Mouse (Mus musculus) midbrain, embryonic 12.5 days (tissue): ENCODE data around the gene Tmem40. TPM values are rescaled to one million over a fixed set of nuclear protein-coding genes. Genes with fewer than 3 reads are reported as not detected.

Experiments used
- ATAC-seq: fragments of 200-750 bp; cut with Nextera tagmentation; 2 replicates; pipeline ENCODE4 v1.8.0; 2017; ENCODE audit warnings: low read depth, moderate TSS enrichment, moderate library complexity; ENCODE audit not compliant: low FRiP score
- H3K27ac ChIP-seq: fragments of 300-500 bp; sonication (generic); replicated peaks from 2 replicates; pipeline ENCODE4 v1.5.1; 2016; ENCODE audit warnings: mild to moderate bottlenecking
- H3K27me3 ChIP-seq: fragments of 300-500 bp; sonication (generic); 2 replicates; pipeline ENCODE4 v1.6.1; 2016; ENCODE audit warnings: mild to moderate bottlenecking
- H3K36me3 ChIP-seq: fragments of 300-500 bp; sonication (generic); 2 replicates; pipeline ENCODE4 v1.6.1; 2016
- H3K4me1 ChIP-seq: fragments of 300-500 bp; sonication (generic); 2 replicates; pipeline ENCODE4 v1.6.1; 2016
- H3K4me2 ChIP-seq: fragments of 300-500 bp; sonication (generic); replicated peaks from 2 replicates; pipeline ENCODE4 v1.6.1; 2016; ENCODE audit warnings: mild to moderate bottlenecking, moderate library complexity
- H3K4me3 ChIP-seq: fragments of 300-500 bp; sonication (generic); 2 replicates; pipeline ENCODE4 v1.5.1; 2016; ENCODE audit warnings: mild to moderate bottlenecking
- H3K9ac ChIP-seq: fragments of 300-500 bp; sonication (generic); replicated peaks from 2 replicates; pipeline ENCODE4 v1.6.1; 2016; ENCODE audit warnings: mild to moderate bottlenecking, moderate library complexity
- H3K9me3 ChIP-seq: fragments of 300-500 bp; sonication (generic); 2 replicates; pipeline ENCODE4 v1.6.1; 2016; ENCODE audit warnings: mild to moderate bottlenecking
- WGBS: fragments of 180-500 bp; shearing (Covaris S2); methylation state at CpG from one replicate; pipeline ENCODE4 v1.1.7; 2016; 5-methylcytosine and 5-hydroxymethylcytosine counted together
- polyA plus RNA-seq: library from polyadenylated mRNA; unstranded; fragments of >200 nt; fragmentation: Nextera tagmentation; extraction: Ambion mirVana; gene quantifications from 2 replicates; pipeline ENCODE4 v1.2.1, GENCODE M21; 2016

Gene Tmem40
- polyA plus RNA-seq, 1 experiment from 2014 or later, result 1.3 TPM

DNA sequence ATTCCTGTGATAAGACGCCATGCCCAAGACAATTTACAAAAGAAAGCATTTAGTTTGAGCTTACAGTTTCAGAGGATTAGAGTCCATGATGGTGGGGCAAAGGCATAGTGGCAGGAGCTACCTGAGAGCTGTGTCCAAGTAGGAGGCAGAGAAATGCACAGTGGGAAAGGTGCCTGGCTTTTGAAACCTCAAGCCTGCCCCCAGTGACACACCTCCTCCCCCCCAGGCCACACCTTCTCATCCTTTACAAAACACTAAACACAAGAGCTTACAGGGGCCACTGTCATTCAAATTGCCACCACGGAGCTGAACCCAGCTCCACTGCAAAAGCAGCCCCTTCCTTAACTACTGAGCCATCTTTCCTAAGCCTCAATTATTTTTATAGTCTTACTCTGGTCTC is 34.6 kb downstream of the Tmem40 start:
- Histone ChIP-seq H3K27ac (no peak overlapping the region), H3K27me3 (no peaks in the 10 kb centered on the region), H3K36me3 (no peaks in the 10 kb centered on the region), H3K9ac (no peak overlapping the region), H3K4me1 (no peaks in the 10 kb centered on the region), H3K4me3 (no peak overlapping the region), H3K4me2 (no peak overlapping the region), H3K9me3 (no peaks in the 10 kb centered on the region)
- ATAC-seq, result no peak
- WGBS, result 59% methylated on average over 2 of the region's 2 CpGs

GRCm38 (mm10) chr6:115727108-115727507 is 35.1 kb downstream of the Tmem40 start:
- Histone ChIP-seq H3K9me3 (no peaks in the 10 kb centered on the region), H3K4me2 (no peak overlapping the region), H3K4me3 (no peak overlapping the region), H3K27ac (no peak overlapping the region), H3K4me1 (no peaks in the 10 kb centered on the region), H3K27me3 (no peaks in the 10 kb centered on the region), H3K9ac (no peak overlapping the region), H3K36me3 (no peaks in the 10 kb centered on the region)
- WGBS, result 91% methylated on average over 1 of the region's 1 CpGs
- no peak for ATAC-seq

GRCm38 (mm10) chr6:115722246-115722645 is 40.0 kb downstream of the Tmem40 start:
- 79% methylated on average over 5 of the region's 5 CpGs for WGBS
- Histone ChIP-seq H3K4me3 (no peak overlapping the region), H3K27ac (no peak overlapping the region), H3K9me3 (no peaks in the 10 kb centered on the region), H3K27me3 (no peaks in the 10 kb centered on the region), H3K4me2 (no peak overlapping the region), H3K9ac (no peak overlapping the region), H3K36me3 (no peaks in the 10 kb centered on the region), H3K4me1 (peaks cover 12% of the 10 kb centered on the region)
- no peak for ATAC-seq

- Histone ChIP-seq H3K27me3 (no peaks in the 10 kb centered on the region), H3K4me2 (peak overlapping the region; percentile 49), H3K4me3 (peak overlapping the region; percentile 21), H3K4me1 (peaks cover 18% of the 10 kb centered on the region), H3K9me3 (no peaks in the 10 kb centered on the region), H3K36me3 (no peaks in the 10 kb centered on the region), H3K27ac (no peak overlapping the region), H3K9ac (0 out of 2 replicates have a peak overlapping the region, but pooled peaks have one; percentile 37)
- peak; percentile 90 for ATAC-seq
- WGBS, result under 1% methylated on average over 15 of the region's 15 CpGs
Measured at GRCm38 (mm10) chr6:115717715-115718558, 44.3 kb downstream of the Tmem40 start.

DNA sequence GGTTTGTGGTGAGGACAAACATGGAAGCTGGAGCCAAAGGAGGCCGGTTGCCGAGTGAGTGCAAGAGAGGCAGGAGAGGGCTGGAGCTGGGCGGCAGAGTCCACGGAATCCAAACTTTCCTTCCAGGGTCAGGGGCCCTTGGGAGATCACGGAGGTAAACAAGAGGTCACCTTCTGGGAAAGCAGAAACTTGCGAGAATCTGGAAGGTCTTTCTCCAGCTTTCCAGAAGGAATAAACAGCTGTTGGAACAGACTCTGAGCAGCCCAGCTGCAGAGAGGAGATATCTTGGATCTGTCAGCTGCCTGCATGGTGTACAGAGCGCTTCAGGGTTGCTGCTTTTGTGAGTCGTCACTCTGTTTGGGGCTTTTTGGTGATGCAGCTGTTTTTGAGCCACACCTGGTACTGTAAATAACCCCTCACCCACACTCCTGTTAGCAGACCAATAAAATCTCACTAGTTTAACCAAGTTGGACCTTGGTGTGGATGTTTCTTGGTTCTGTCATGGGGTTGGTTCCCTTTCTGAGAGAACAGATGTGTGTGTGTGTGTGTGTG is 45.0 kb downstream of the Tmem40 start:
- H3K9ac ChIP-seq, result no peak overlapping the region
- no peaks in the 10 kb centered on the region for H3K36me3 ChIP-seq
- H3K27me3 ChIP-seq, result no peaks in the 10 kb centered on the region
- peak; percentile 39 for ATAC-seq
- WGBS, result 15% methylated on average over 8 of the region's 8 CpGs
- no peak overlapping the region for H3K27ac ChIP-seq
- H3K4me2 ChIP-seq, result peak overlapping the region; percentile 49
- no peaks in the 10 kb centered on the region for H3K9me3 ChIP-seq
- peaks cover 18% of the 10 kb centered on the region for H3K4me1 ChIP-seq
- H3K4me3 ChIP-seq, result peak overlapping the region; percentile 21; the same call in 1 of the 2 replicates

GRCm38 (mm10) chr6:115711261-115711660 is 50.9 kb downstream of the Tmem40 start:
- Histone ChIP-seq H3K36me3 (no peaks in the 10 kb centered on the region), H3K4me3 (no peak overlapping the region), H3K9me3 (no peaks in the 10 kb centered on the region), H3K9ac (no peak overlapping the region), H3K4me1 (no peaks in the 10 kb centered on the region), H3K27me3 (no peaks in the 10 kb centered on the region), H3K27ac (no peak overlapping the region), H3K4me2 (no peak overlapping the region)
- no peak for ATAC-seq
- WGBS, result 76% methylated on average over 2 of the region's 3 CpGs

- WGBS, result 83% methylated on average over 5 of the region's 5 CpGs
- no peak overlapping the region for H3K9ac ChIP-seq
- no peaks in the 10 kb centered on the region for H3K4me1 ChIP-seq
- no peak for ATAC-seq
- no peaks in the 10 kb centered on the region for H3K27me3 ChIP-seq
- no peaks in the 10 kb centered on the region for H3K36me3 ChIP-seq
- H3K4me2 ChIP-seq, result no peak overlapping the region
- no peak overlapping the region for H3K4me3 ChIP-seq
- no peak overlapping the region for H3K27ac ChIP-seq
- no peaks in the 10 kb centered on the region for H3K9me3 ChIP-seq
Measured at GRCm38 (mm10) chr6:115702901-115703300, 59.3 kb downstream of the Tmem40 start.

DNA sequence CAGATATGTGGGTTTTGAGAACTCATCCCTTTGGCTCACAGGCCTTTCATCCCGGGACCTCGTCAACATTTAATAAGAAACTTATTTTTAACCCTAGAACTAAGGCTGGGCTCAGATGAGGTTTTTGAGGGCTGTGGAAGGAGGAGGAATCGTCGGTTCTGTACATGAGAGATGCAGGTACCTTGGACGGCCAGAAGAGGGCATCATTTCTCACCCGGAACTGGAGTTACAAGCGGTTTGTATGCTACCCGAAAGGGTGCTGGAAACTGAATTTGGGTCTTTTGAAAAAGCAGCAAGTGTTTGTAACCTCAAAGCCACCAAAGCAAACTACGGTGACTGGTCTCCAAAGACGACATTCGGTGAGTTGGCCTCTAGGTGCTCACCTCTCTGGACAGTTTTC is 60.9 kb downstream of the Tmem40 start:
- no peak for ATAC-seq
- Histone ChIP-seq H3K36me3 (no peaks in the 10 kb centered on the region), H3K27me3 (no peaks in the 10 kb centered on the region), H3K4me1 (no peaks in the 10 kb centered on the region), H3K4me2 (no peak overlapping the region), H3K9ac (no peak overlapping the region), H3K27ac (no peak overlapping the region), H3K9me3 (no peaks in the 10 kb centered on the region), H3K4me3 (no peak overlapping the region)
- 53% methylated on average over 11 of the region's 11 CpGs for WGBS

- Histone ChIP-seq H3K27ac (no peak overlapping the region), H3K4me2 (no peak overlapping the region), H3K9me3 (no peaks in the 10 kb centered on the region), H3K4me1 (no peaks in the 10 kb centered on the region), H3K27me3 (no peaks in the 10 kb centered on the region), H3K4me3 (no peak overlapping the region), H3K9ac (no peak overlapping the region), H3K36me3 (no peaks in the 10 kb centered on the region)
- ATAC-seq, result no peak
- 93% methylated on average over 1 of the region's 1 CpGs for WGBS
Measured at GRCm38 (mm10) chr6:115700778-115701177, 61.4 kb downstream of the Tmem40 start.

GRCm38 (mm10) chr6:115698699-115699098 is 63.5 kb downstream of the Tmem40 start:
- no peaks in the 10 kb centered on the region for H3K9me3 ChIP-seq
- ATAC-seq, result no peak

GRCm38 (mm10) chr6:115697739-115698558 is 64.3 kb downstream of the Tmem40 start:
- WGBS, result 57% methylated on average over 17 of the region's 17 CpGs
- no peak for ATAC-seq
- no peaks in the 10 kb centered on the region for H3K27me3 ChIP-seq
- H3K4me2 ChIP-seq, result no peak overlapping the region
- H3K27ac ChIP-seq, result 0 out of 2 replicates have a peak overlapping the region, but pooled peaks have one; percentile 10
- H3K9ac ChIP-seq, result no peak overlapping the region
- H3K9me3 ChIP-seq, result no peaks in the 10 kb centered on the region
- H3K4me1 ChIP-seq, result no peaks in the 10 kb centered on the region
- no peaks in the 10 kb centered on the region for H3K36me3 ChIP-seq
- H3K4me3 ChIP-seq, result no peak overlapping the region

More at GRCm38 (mm10) chr6:115698699-115699098, 63.5 kb downstream of the Tmem40 start:
- 93% methylated on average over 4 of the region's 4 CpGs for WGBS
- no peak overlapping the region for H3K4me2 ChIP-seq
- H3K9ac ChIP-seq, result no peak overlapping the region
- no peaks in the 10 kb centered on the region for H3K27me3 ChIP-seq
- no peaks in the 10 kb centered on the region for H3K36me3 ChIP-seq
- H3K4me3 ChIP-seq, result no peak overlapping the region
- H3K4me1 ChIP-seq, result no peaks in the 10 kb centered on the region
- no peak overlapping the region for H3K27ac ChIP-seq

GRCm38 (mm10) chr6:115696707-115697215 is 65.4 kb downstream of the Tmem40 start:
- Histone ChIP-seq H3K9me3 (no peaks in the 10 kb centered on the region), H3K9ac (no peak overlapping the region), H3K4me1 (no peaks in the 10 kb centered on the region), H3K27ac (no peak overlapping the region), H3K4me3 (no peak overlapping the region), H3K36me3 (no peaks in the 10 kb centered on the region), H3K27me3 (no peaks in the 10 kb centered on the region), H3K4me2 (no peak overlapping the region)
- WGBS, result 86% methylated on average over 7 of the region's 7 CpGs
- no peak for ATAC-seq
